Mouse (Mus musculus) liver (tissue): ENCODE measurements at regions not wholly inside any gene's neighbourhood (a gene's known extent, or its start where the extent isn't known, plus 50 kb on each side); places are given as distances from the start of the nearest gene placed in this dataset.
A peak's percentile ranks its signal among the peaks of the same experiment; 100 is the strongest.

Source experiments
- DNase-seq: peaks from one replicate; pipeline ENCODE4 v3.0.0-alpha.2; 2020; ENCODE audit warnings: mixed read lengths

- no peak for DNase-seq
Observed at GRCm38 (mm10) chr5:77477794-77478193, 70.0 kb upstream of the Igfbp7 start.

GRCm38 (mm10) chr5:77473896-77474486, 66.2 kb upstream of the Igfbp7 start:
- no peak for DNase-seq

GRCm38 (mm10) chr5:77469236-77469766, 61.5 kb upstream of the Igfbp7 start:
- no peak for DNase-seq

- peak; percentile 63 for DNase-seq
Observed at GRCm38 (mm10) chr5:77468467-77468866, 60.6 kb upstream of the Igfbp7 start.

GRCm38 (mm10) chr5:77464851-77465548, 57.2 kb upstream of the Igfbp7 start:
- peak; percentile 53 for DNase-seq

GRCm38 (mm10) chr5:77459896-77460717, 52.3 kb upstream of the Igfbp7 start:
- DNase-seq = peak; percentile 86
